Mouse (Mus musculus): ENCODE measurements around the gene Cep295nl. TPM values are rescaled to one million over a fixed set of nuclear protein-coding genes. Genes with fewer than 3 reads are reported as not detected.

Cep295nl gene
- polyA plus RNA-seq, 1 experiment from 2014 or later: 0.21 TPM

GRCm38 (mm10) chr11:118298810-118299209 is 43.5 kb downstream of the Cep295nl start:
- H3K4me3 ChIP-seq (replicated peaks; ENCODE audit: low read depth, low read length): no peak overlapping the region
- no peak for DNase-seq
- no peak overlapping the region for H3K27ac ChIP-seq (replicated peaks; ENCODE audit: low read depth, low read length)
- WGBS: 82% methylated on average over 2 of the region's 2 CpGs
- H3K36me3 ChIP-seq (ENCODE audit: control insufficient read depth, insufficient read depth, low read length): peaks cover 16% of the 10 kb centered on the region; the same call in 1 of the 2 replicates
- no peaks in the 10 kb centered on the region for H3K4me1 ChIP-seq (ENCODE audit: control insufficient read depth, insufficient read depth, low read length)
- no peak for ATAC-seq (ENCODE audit: low FRiP score, low TSS enrichment)
- no peaks in the 10 kb centered on the region for H3K9me3 ChIP-seq (ENCODE audit: control insufficient read depth, low read length)
- no peak overlapping the region for H3K9ac ChIP-seq (replicated peaks; ENCODE audit: low read length)
- no peak overlapping the region for H3K4me2 ChIP-seq (ENCODE audit: low read length)
- no peaks in the 10 kb centered on the region for H3K27me3 ChIP-seq (ENCODE audit: control insufficient read depth, insufficient read depth, low read length)

GRCm38 (mm10) chr11:118297967-118298366 is 44.3 kb downstream of the Cep295nl start:
- H3K9ac ChIP-seq (replicated peaks; ENCODE audit: low read length): no peak overlapping the region
- no peak overlapping the region for H3K4me3 ChIP-seq (replicated peaks; ENCODE audit: low read depth, low read length)
- WGBS: 84% methylated on average over 3 of the region's 3 CpGs
- H3K4me1 ChIP-seq (ENCODE audit: control insufficient read depth, insufficient read depth, low read length): no peaks in the 10 kb centered on the region
- DNase-seq (no peak), ATAC-seq (ENCODE audit: low FRiP score, low TSS enrichment) (no peak)
- H3K9me3 ChIP-seq (ENCODE audit: control insufficient read depth, low read length): no peaks in the 10 kb centered on the region
- H3K36me3 ChIP-seq (ENCODE audit: control insufficient read depth, insufficient read depth, low read length): peaks cover 9% of the 10 kb centered on the region; the same call in 1 of the 2 replicates
- H3K27ac ChIP-seq (replicated peaks; ENCODE audit: low read depth, low read length): no peak overlapping the region
- no peak overlapping the region for H3K4me2 ChIP-seq (ENCODE audit: low read length)
- H3K27me3 ChIP-seq (ENCODE audit: control insufficient read depth, insufficient read depth, low read length): no peaks in the 10 kb centered on the region

- ATAC-seq (ENCODE audit: low FRiP score, low TSS enrichment): no peak
- Histone ChIP-seq H3K36me3 (ENCODE audit: control insufficient read depth, insufficient read depth, low read length) (no peaks in the 10 kb centered on the region), H3K27me3 (ENCODE audit: control insufficient read depth, insufficient read depth, low read length) (no peaks in the 10 kb centered on the region), H3K9ac (replicated peaks; ENCODE audit: low read length) (no peak overlapping the region), H3K4me1 (ENCODE audit: control insufficient read depth, insufficient read depth, low read length) (no peaks in the 10 kb centered on the region), H3K27ac (replicated peaks; ENCODE audit: low read depth, low read length) (0 out of 2 replicates have a peak overlapping the region, but pooled peaks have one; percentile 26), H3K9me3 (ENCODE audit: control insufficient read depth, low read length) (no peaks in the 10 kb centered on the region), H3K4me3 (replicated peaks; ENCODE audit: low read depth, low read length) (no peak overlapping the region), H3K4me2 (ENCODE audit: low read length) (no peak overlapping the region)
- DNase-seq: peak; percentile 50
- WGBS: 71% methylated on average over 2 of the region's 2 CpGs
These were observed 47.3 kb downstream of the Cep295nl start for GRCm38 (mm10) chr11:118295026-118295425.

- no peak overlapping the region for H3K4me3 ChIP-seq (replicated peaks; ENCODE audit: low read depth, low read length)
- H3K4me2 ChIP-seq (ENCODE audit: low read length): no peak overlapping the region
- no peak overlapping the region for H3K9ac ChIP-seq (replicated peaks; ENCODE audit: low read length)
- no peaks in the 10 kb centered on the region for H3K27me3 ChIP-seq (ENCODE audit: control insufficient read depth, insufficient read depth, low read length)
- ATAC-seq (ENCODE audit: low FRiP score, low TSS enrichment) (no peak), DNase-seq (no peak)
- WGBS: 52% methylated on average over 6 of the region's 6 CpGs
- H3K9me3 ChIP-seq (ENCODE audit: control insufficient read depth, low read length): no peaks in the 10 kb centered on the region
- no peaks in the 10 kb centered on the region for H3K36me3 ChIP-seq (ENCODE audit: control insufficient read depth, insufficient read depth, low read length)
- H3K27ac ChIP-seq (replicated peaks; ENCODE audit: low read depth, low read length): no peak overlapping the region
- peaks cover 9% of the 10 kb centered on the region for H3K4me1 ChIP-seq (ENCODE audit: control insufficient read depth, insufficient read depth, low read length)
These were observed 49.6 kb downstream of the Cep295nl start for GRCm38 (mm10) chr11:118292671-118293070.

GRCm38 (mm10) chr11:118289999-118290889 is 52.1 kb downstream of the Cep295nl start, which contains the start of gene Usp36:
Gene Usp36 (minus strand): TSS chr11:118290244.
- 1% methylated on average over 68 of the region's 68 CpGs for WGBS
- H3K27me3 ChIP-seq (ENCODE audit: control insufficient read depth, insufficient read depth, low read length): no peaks in the 10 kb centered on the region
- peak within 1 kb of the TSS; percentile 86 for H3K9ac ChIP-seq (replicated peaks; ENCODE audit: low read length)
- DNase-seq (peak; percentile 100), ATAC-seq (ENCODE audit: low FRiP score, low TSS enrichment) (peak; percentile 98)
- peaks cover 19% of the 10 kb centered on the region for H3K36me3 ChIP-seq (ENCODE audit: control insufficient read depth, insufficient read depth, low read length)
- H3K4me1 ChIP-seq (ENCODE audit: control insufficient read depth, insufficient read depth, low read length): peaks cover 9% of the 10 kb centered on the region
- H3K9me3 ChIP-seq (ENCODE audit: control insufficient read depth, low read length): no peaks in the 10 kb centered on the region
- H3K4me2 ChIP-seq (ENCODE audit: low read length): peak within 1 kb of the TSS; percentile 84
- peak within 1 kb of the TSS; percentile 88 for H3K27ac ChIP-seq (replicated peaks; ENCODE audit: low read depth, low read length)
- H3K4me3 ChIP-seq (replicated peaks; ENCODE audit: low read depth, low read length): peak within 1 kb of the TSS; percentile 92

- H3K27me3 ChIP-seq (ENCODE audit: control insufficient read depth, insufficient read depth, low read length): no peaks in the 10 kb centered on the region
- WGBS: under 1% methylated on average over 22 of the region's 22 CpGs
- peaks cover 26% of the 10 kb centered on the region for H3K36me3 ChIP-seq (ENCODE audit: control insufficient read depth, insufficient read depth, low read length)
- peak overlapping the region; percentile 80 for H3K27ac ChIP-seq (replicated peaks; ENCODE audit: low read depth, low read length)
- H3K4me3 ChIP-seq (replicated peaks; ENCODE audit: low read depth, low read length): peak overlapping the region; percentile 92
- DNase-seq: no peak
- peak overlapping the region; percentile 83 for H3K4me2 ChIP-seq (ENCODE audit: low read length)
- peak overlapping the region; percentile 86 for H3K9ac ChIP-seq (replicated peaks; ENCODE audit: low read length)
- no peaks in the 10 kb centered on the region for H3K9me3 ChIP-seq (ENCODE audit: control insufficient read depth, low read length)
- ATAC-seq (ENCODE audit: low FRiP score, low TSS enrichment): peak; percentile 14; the same call in 1 of the 2 replicates
- H3K4me1 ChIP-seq (ENCODE audit: control insufficient read depth, insufficient read depth, low read length): peaks cover 9% of the 10 kb centered on the region
These were observed 52.7 kb downstream of the Cep295nl start for GRCm38 (mm10) chr11:118289562-118289961.

GRCm38 (mm10) chr11:118289037-118289511 is 53.2 kb downstream of the Cep295nl start:
- Histone ChIP-seq H3K4me3 (replicated peaks; ENCODE audit: low read depth, low read length) (peak overlapping the region; percentile 92), H3K4me1 (ENCODE audit: control insufficient read depth, insufficient read depth, low read length) (peaks cover 9% of the 10 kb centered on the region), H3K27ac (replicated peaks; ENCODE audit: low read depth, low read length) (peak overlapping the region; percentile 80; the same call in 1 of the 2 replicates), H3K9me3 (ENCODE audit: control insufficient read depth, low read length) (no peaks in the 10 kb centered on the region), H3K27me3 (ENCODE audit: control insufficient read depth, insufficient read depth, low read length) (no peaks in the 10 kb centered on the region), H3K36me3 (ENCODE audit: control insufficient read depth, insufficient read depth, low read length) (peaks cover 31% of the 10 kb centered on the region), H3K4me2 (ENCODE audit: low read length) (peak overlapping the region; percentile 83), H3K9ac (replicated peaks; ENCODE audit: low read length) (peak overlapping the region; percentile 86)
- DNase-seq: peak; percentile 11
- ATAC-seq (ENCODE audit: low FRiP score, low TSS enrichment): no peak
- WGBS: under 1% methylated on average over 16 of the region's 16 CpGs

- Histone ChIP-seq H3K4me3 (replicated peaks; ENCODE audit: low read depth, low read length) (no peak overlapping the region), H3K9me3 (ENCODE audit: control insufficient read depth, low read length) (no peaks in the 10 kb centered on the region), H3K4me1 (ENCODE audit: control insufficient read depth, insufficient read depth, low read length) (peaks cover 9% of the 10 kb centered on the region), H3K9ac (replicated peaks; ENCODE audit: low read length) (no peak overlapping the region), H3K4me2 (ENCODE audit: low read length) (no peak overlapping the region), H3K27me3 (ENCODE audit: control insufficient read depth, insufficient read depth, low read length) (no peaks in the 10 kb centered on the region), H3K36me3 (ENCODE audit: control insufficient read depth, insufficient read depth, low read length) (peaks cover 46% of the 10 kb centered on the region), H3K27ac (replicated peaks; ENCODE audit: low read depth, low read length) (no peak overlapping the region)
- DNase-seq (no peak), ATAC-seq (ENCODE audit: low FRiP score, low TSS enrichment) (no peak)
- 96% methylated on average over 9 of the region's 9 CpGs for WGBS
These were observed 54.7 kb downstream of the Cep295nl start for GRCm38 (mm10) chr11:118287573-118287972.

Measured in midbrain, embryonic 14.5 days (tissue).